Mouse (Mus musculus): Measurements from ENCODE around the gene Apof. TPM values are rescaled to one million over a fixed set of nuclear protein-coding genes. Genes with fewer than 3 reads are reported as not detected.

Gene Apof
- polyA plus RNA-seq, 1 experiment = 0.25 TPM

DNA sequence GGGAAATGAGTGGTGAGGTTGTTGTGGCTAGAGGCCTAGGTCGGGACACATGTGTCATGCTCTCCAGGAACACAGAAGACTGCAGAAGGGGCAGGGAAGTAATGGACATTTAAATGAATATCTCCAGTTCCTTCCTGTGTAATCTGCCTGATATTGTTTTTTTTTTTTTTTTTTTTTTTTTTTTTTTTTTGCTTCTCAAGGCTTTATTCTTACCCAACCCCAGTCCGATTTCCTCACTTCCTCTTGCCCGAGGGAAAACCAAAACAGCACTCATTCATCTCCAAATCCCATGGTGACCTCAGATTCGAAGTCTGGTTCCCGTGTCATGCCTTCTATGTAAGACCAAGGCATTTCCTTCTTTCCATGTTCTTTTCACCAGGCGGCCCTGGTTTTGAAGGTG lies 29.8 kb downstream of the Apof start:
- no peak for DNase-seq (ENCODE audit: low spot score)

DNA sequence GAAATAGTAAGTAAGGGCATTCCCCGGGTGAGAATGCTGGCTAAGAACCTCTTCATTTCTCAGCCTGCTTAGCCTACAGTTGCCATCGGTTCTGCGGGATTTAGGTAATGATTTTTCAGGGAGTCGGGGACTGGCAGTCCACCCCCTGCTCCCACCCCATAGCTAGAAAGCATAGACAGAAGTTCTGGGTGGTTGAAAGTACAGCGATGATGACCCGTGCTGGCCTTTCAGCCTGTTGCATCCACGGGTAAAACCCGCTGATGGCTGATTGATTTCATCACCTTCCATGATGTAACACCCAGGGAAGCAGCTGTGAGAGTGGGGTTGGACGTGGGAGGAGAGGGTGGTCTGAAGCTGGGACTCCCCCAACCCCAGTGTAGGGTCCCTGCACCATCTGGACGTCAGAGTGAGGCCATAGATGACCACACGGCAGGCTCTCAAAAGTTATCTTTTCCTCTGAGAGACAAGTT lies 30.3 kb downstream of the Apof start, which contains the start of gene Il23a:
Gene Il23a, minus strand, starts transcription at position 51 of the 470 bp plus-strand sequence.
- no peak for DNase-seq (ENCODE audit: low spot score)

DNA sequence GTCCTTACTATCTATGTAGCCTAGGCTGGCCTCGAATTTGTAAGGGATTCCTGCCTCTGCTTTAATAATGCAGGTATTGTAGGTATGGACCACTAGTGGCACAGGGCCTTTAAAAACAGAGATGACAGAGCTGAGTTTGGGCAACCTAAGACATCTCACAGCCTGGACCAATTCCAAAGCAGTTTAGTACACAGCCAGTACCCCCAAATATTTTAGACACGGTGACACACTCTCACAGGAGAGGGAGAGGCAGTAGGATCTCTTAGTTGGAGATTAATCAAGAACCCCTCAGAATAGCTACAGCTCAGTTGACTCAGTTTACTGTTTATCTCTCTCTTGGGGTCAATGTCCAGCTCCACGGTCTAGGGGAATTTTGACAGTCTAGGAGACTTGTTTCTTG lies 33.9 kb downstream of the Apof start:
- no peak for DNase-seq (ENCODE audit: low spot score)

DNA sequence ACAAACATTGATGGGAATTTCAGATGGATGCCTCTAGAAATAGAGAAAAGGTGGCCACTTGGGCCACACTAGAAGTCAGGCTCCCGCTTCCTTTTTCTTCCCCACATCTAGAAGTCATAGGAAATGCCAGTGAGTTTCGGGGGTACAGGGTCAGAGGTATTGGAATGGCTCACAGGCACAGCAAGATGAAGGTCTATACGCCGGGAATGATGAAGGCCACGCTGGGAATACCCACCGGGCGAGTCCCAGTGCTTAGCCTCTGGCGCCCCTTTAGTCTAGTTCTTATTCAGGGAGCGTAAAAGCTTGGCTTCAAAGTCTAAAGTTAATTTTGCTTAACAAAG lies 34.3 kb downstream of the Apof start:
- no peak for DNase-seq (ENCODE audit: low spot score)

DNA sequence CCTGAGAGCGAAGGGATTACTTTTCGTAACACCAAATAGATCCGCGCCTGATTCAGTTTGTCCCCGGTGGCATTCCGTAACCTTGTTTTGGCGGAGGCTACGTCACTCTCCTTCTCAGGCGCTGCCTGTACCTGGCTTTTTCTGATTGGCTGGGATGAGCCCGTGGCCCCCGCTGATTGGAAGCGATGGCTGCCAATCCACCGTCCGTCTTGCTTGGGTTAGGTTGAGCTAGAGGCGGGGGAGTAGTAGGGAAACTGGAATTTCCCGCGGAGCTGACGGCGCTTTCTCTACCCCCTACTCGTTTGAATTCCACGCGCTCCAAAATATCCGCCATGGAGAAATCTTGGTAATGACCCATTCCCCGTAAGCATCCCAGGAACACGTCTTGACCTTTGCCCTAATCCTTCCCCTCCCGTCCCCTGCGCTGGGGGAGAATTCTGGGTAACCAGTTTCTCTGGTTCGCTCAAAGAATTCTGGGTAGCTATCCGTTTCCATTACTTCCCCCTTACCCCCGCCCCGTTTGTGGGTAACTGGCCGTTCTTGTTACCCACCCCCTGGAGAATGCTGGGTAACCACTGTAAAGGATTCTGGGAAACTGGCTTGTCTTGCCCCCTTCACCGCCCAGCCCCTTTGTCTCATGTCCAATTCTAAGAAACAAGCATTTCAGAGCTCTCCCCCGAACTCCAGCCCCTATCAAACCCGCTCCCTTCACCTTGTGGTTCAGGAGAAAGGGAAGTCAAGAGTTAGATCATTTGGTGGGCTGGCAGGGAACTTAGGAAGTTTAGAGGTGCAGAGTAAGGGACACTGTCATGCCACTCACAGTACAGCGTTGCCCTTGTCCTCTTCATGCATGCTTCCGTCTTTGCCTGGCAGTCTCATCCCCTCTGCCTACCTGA lies 34.9 kb downstream of the Apof start, which contains the start of gene Pan2:
Gene Pan2, plus strand, starts transcription at position 210 of the 896 bp plus-strand sequence.
- peak; percentile 100 for DNase-seq (ENCODE audit: low spot score)

DNA sequence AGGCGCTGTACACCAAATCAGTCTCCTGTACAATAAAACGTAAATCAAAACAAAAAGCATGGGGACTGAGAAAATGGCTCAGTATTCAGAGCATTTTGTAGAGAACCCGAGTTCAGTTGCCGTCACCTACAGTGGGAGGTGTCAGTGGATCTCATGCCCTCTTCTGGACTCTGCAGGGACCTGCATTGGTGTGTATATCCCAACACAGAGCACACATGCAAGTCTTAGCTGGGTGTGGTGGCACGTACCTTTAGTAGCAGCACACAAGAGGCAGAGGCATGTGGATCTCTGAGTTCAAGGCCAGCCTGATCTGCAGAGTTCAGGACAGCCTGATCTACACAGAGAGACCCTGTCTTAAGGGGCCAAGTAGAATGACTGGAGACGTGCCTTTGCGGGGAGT lies 41.2 kb downstream of the Apof start:
- no peak for DNase-seq (ENCODE audit: low spot score)

DNA sequence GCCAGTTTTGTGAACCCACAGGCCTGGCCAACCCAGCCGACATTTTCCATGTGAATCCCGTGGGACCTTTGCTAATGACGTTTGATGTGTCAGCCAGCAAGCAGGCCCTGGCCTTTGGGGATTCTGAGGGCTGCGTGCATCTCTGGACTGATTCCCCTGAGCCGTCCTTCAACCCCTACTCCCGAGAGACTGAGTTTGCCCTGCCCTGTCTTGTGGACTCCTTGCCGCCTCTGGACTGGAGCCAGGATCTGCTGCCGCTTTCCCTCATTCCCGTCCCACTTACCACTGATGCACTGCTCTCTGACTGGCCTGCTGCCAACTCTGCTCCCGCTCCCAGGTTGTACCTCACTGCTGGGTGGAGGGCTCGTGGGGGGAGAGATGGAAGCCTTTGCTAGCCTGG lies 41.7 kb downstream of the Apof start:
- no peak for DNase-seq (ENCODE audit: low spot score)

DNA sequence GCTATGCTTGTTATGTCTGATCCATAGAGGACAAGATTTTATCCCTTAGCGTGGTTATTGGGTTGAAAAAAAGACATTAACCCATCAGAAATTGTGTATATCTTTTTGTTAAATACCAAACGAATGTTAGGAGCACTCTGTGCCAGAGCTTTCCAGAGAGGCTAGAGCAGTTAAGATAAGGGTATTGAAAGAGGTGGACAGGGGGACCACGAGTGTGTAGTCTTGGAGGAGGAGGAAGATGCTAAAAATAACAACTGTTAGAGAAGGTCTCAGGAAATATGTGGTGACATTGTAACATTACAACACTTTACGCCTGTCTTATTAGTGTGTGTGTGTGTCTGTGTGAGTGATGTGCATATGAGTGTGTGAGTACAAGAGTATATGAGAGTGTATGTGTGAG lies 42.4 kb downstream of the Apof start:
- no peak for DNase-seq (ENCODE audit: low spot score)

DNA sequence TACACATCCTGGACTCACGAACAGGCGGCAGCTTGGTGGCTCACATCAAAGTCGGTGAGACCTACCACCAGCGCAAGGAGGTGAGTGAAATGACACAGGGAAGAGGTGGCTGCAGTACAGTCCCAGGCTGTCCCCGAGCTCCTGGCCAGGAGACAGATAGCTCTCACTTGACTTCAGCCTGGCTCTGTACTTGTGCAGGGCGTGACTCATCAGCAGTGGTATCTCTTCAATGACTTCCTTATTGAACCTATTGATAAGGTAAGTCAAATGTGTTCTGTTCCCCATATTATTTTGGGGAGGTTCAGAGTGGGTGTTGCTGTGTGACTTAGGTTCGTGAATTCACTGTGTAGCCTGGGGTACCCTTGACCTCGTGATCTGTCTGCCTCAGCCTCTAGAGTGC lies 47.1 kb downstream of the Apof start:
- DNase-seq (ENCODE audit: low spot score) = no peak

Other genes starting within 250 kb of the Apof start
- 331 and 455 TPM in 2 replicates for gene Naca, start 233.1 kb upstream of the Apof start, polyA plus RNA-seq (2012; rRNA removed)
- 72.0 and 90.7 TPM in 2 replicates for gene Ptges3, start 209.7 kb upstream of the Apof start, polyA plus RNA-seq (2012; rRNA removed)
- 1,011 and 1,131 TPM in 2 replicates for gene Atp5b, start 185.4 kb upstream of the Apof start, polyA plus RNA-seq (2012; rRNA removed)
- gene Baz2a, start 177.1 kb upstream of the Apof start, polyA plus RNA-seq (2012; rRNA removed) = 29.1 and 31.5 TPM in 2 replicates
- gene Rbms2, start 88.4 kb upstream of the Apof start, polyA plus RNA-seq (2012; rRNA removed) = 88.2 and 97.5 TPM in 2 replicates
- gene Gls2, start 74.2 kb upstream of the Apof start, polyA plus RNA-seq (2012; rRNA removed) = 1.5 TPM in 2 replicates
- 12.1 and 14.4 TPM in 2 replicates for gene Spryd4, start 56.9 kb upstream of the Apof start, polyA plus RNA-seq (2012; rRNA removed)
- not detected in 2 replicates for gene Mip, start 42.8 kb upstream of the Apof start, polyA plus RNA-seq (2012; rRNA removed)
- 6.4 and 6.7 TPM in 2 replicates for gene Timeless, start 36.6 kb upstream of the Apof start, polyA plus RNA-seq (2012; rRNA removed)
- 0.03 TPM in 1 of 2 replicates, not detected in the other for gene Apon, start 14.6 kb upstream of the Apof start, polyA plus RNA-seq (2012; rRNA removed)
- gene Stat2, start 1.9 kb downstream of the Apof start, polyA plus RNA-seq (2012; rRNA removed) = 33.0 and 39.1 TPM in 2 replicates
- gene Il23a, start 30.1 kb downstream of the Apof start, polyA plus RNA-seq (2012; rRNA removed) = 0.12 TPM in 1 of 2 replicates, not detected in the other
- gene Pan2, start 34.7 kb downstream of the Apof start, polyA plus RNA-seq (2012; rRNA removed) = 27.9 and 31.7 TPM in 2 replicates
- gene Cnpy2, start 53.8 kb downstream of the Apof start, polyA plus RNA-seq (2012; rRNA removed) = 118 and 124 TPM in 2 replicates
- gene Cs, start 69.1 kb downstream of the Apof start, polyA plus RNA-seq (2012; rRNA removed) = 138 and 150 TPM in 2 replicates
- 63.6 and 66.9 TPM in 2 replicates for gene Coq10a, start 100.3 kb downstream of the Apof start, polyA plus RNA-seq (2012; rRNA removed)
- 19.9 and 26.5 TPM in 2 replicates for gene Ankrd52, start 108.4 kb downstream of the Apof start, polyA plus RNA-seq (2012; rRNA removed)
- not detected in 2 replicates for gene Slc39a5, start 132.6 kb downstream of the Apof start, polyA plus RNA-seq (2012; rRNA removed)
- 47.2 and 50.1 TPM in 2 replicates for gene Nabp2, start 142.8 kb downstream of the Apof start, polyA plus RNA-seq (2012; rRNA removed)
- 25.4 and 25.5 TPM in 2 replicates for gene Rnf41, start 143.0 kb downstream of the Apof start, polyA plus RNA-seq (2012; rRNA removed)
- gene Smarcc2, start 190.6 kb downstream of the Apof start, polyA plus RNA-seq (2012; rRNA removed) = 91.5 and 97.0 TPM in 2 replicates
- gene Myl6, start 225.5 kb downstream of the Apof start, polyA plus RNA-seq (2012; rRNA removed) = 10,835 and 11,320 TPM in 2 replicates
- 3.0 and 3.3 TPM in 2 replicates for gene Myl6b, start 230.0 kb downstream of the Apof start, polyA plus RNA-seq (2012; rRNA removed)